ENCODE assay signal across 24 mouse cellular contexts in genomic region chr12:99364201-99364600, GRCm38 (mm10).
A peak's percentile ranks its signal among the peaks of the same experiment; 100 is the strongest.
DNase-seq lines count a peak whose midpoint lies in the region; ATAC-seq and TF ChIP-seq lines count a peak whose summit lies in the region.
"Had no signal": no experiment of that assay in that cellular context is flagged by ENCODE, and none has a peak within 500 bp of the region (broad histone marks: within the 10 kb centered on the region; RNA-seq: fewer than 3 reads in every experiment).

No protein-coding gene starts in this region.

- H3K9me3 ChIP-seq in lung, postnatal 0 days (ENCODE audit: low read length), result no peaks in the 10 kb centered on the region
- H3K9me3 ChIP-seq: embryonic facial prominence, embryonic 12.5 days; forebrain, embryonic 13.5 days; intestine, embryonic 15.5 days; liver, embryonic 13.5 days; lung, embryonic 15.5 days; midbrain, embryonic 15.5 days; neural tube, embryonic 15.5 days; stomach, embryonic 15.5 days had no signal

- H3K36me3 ChIP-seq in lung, postnatal 0 days (ENCODE audit: insufficient read depth, low read length), result no peaks in the 10 kb centered on the region
- H3K36me3 ChIP-seq: embryonic facial prominence, embryonic 12.5 days; intestine, embryonic 15.5 days; liver, embryonic 13.5 days; lung, embryonic 15.5 days; midbrain, embryonic 15.5 days; neural tube, embryonic 15.5 days; stomach, embryonic 15.5 days had no signal

- no peak for TF ChIP-seq CTCF in gastrocnemius, adult 2 months (IDR thresholded peaks at IDR 0.05)
- no peak for TF ChIP-seq CTCF in lung, postnatal 0 days (IDR thresholded peaks at IDR 0.05)

- H3K27me3 ChIP-seq in lung, postnatal 0 days (replicated peaks; ENCODE audit: insufficient read depth, low read length), result no peaks in the 10 kb centered on the region
- H3K27me3 ChIP-seq: embryonic facial prominence, embryonic 12.5 days; forebrain, embryonic 13.5 days; intestine, embryonic 15.5 days; liver, embryonic 13.5 days; lung, embryonic 15.5 days; midbrain, embryonic 15.5 days; neural tube, embryonic 15.5 days; stomach, embryonic 15.5 days had no signal

- H3K9ac ChIP-seq in lung, postnatal 0 days (replicated peaks; ENCODE audit: low read depth), result no peak overlapping the region
- H3K9ac ChIP-seq: embryonic facial prominence, embryonic 12.5 days; forebrain, embryonic 13.5 days; hindbrain, embryonic 14.5 days; intestine, embryonic 15.5 days; liver, embryonic 13.5 days; lung, embryonic 15.5 days; midbrain, embryonic 15.5 days; neural tube, embryonic 15.5 days; stomach, embryonic 15.5 days had no signal

- H3K27ac ChIP-seq in gastrocnemius, adult 2 months, result peak overlapping the region; percentile 77
- H3K27ac ChIP-seq in lung, postnatal 0 days (ENCODE audit: low read length), result no peak overlapping the region
- H3K27ac ChIP-seq: embryonic facial prominence, embryonic 12.5 days; forebrain, embryonic 13.5 days; hindbrain, embryonic 14.5 days; intestine, embryonic 15.5 days; liver, embryonic 13.5 days; lung, embryonic 15.5 days; midbrain, embryonic 15.5 days; neural tube, embryonic 15.5 days; stomach, embryonic 15.5 days had no signal

- DNase-seq in gastrocnemius, adult 2 months, result peak; percentile 43
- no peak for DNase-seq in gastrocnemius, postnatal 14 days
- DNase-seq in testis, postnatal 10 days (ENCODE audit: low spot score), result peak; percentile 37
- no peak for DNase-seq in testis, postnatal 14 days (ENCODE audit: low spot score)
- DNase-seq in cerebellum, adult 8-10 months, result peak; percentile 84
- DNase-seq in cerebellum, postnatal 36 days, result peak; percentile 80 to 83
- no peak for DNase-seq in lung, postnatal 0 days (ENCODE audit: low spot score)
- no peak for DNase-seq in right cerebral cortex, postnatal 36 days (ENCODE audit: low spot score in 2 of 2)
- DNase-seq: adrenal gland, postnatal 25 days; kidney, adult 8-10 months; kidney, postnatal 10 days; liver, embryonic 13.5 days; lung, postnatal 4 days; right cerebral cortex, adult 18-20 months; thymus, adult 2 months had no signal

- intact Hi-C loops in gastrocnemius, adult 2 months (cut with DNase I), result no loop called here
- intact Hi-C loops in gastrocnemius, postnatal 14 days (cut with DNase I; ENCODE audit: low total_unique reads), result no loop called here

- H3K4me3 ChIP-seq in gastrocnemius, adult 2 months, result no peak overlapping the region
- H3K4me3 ChIP-seq in lung, postnatal 0 days (ENCODE audit: low read depth, low read length), result no peak overlapping the region
- H3K4me3 ChIP-seq: embryonic facial prominence, embryonic 12.5 days; forebrain, embryonic 13.5 days; intestine, embryonic 15.5 days; liver, embryonic 13.5 days; lung, embryonic 15.5 days; midbrain, embryonic 15.5 days; neural tube, embryonic 15.5 days; stomach, embryonic 15.5 days had no signal

- H3K4me2 ChIP-seq in lung, postnatal 0 days (replicated peaks; ENCODE audit: low read depth, low read length), result no peak overlapping the region
- H3K4me2 ChIP-seq: embryonic facial prominence, embryonic 12.5 days; forebrain, embryonic 13.5 days; hindbrain, embryonic 14.5 days; intestine, embryonic 15.5 days; liver, embryonic 13.5 days; lung, embryonic 15.5 days; midbrain, embryonic 15.5 days; neural tube, embryonic 15.5 days; stomach, embryonic 15.5 days had no signal

- 62% methylated on average over 6 of the region's 6 CpGs for WGBS in lung, postnatal 0 days

- no peak for ATAC-seq in lung, postnatal 0 days
- ATAC-seq: CD4-positive, CD25-positive, alpha-beta regulatory T cell, adult 4 months; forebrain, embryonic 13.5 days; intestine, embryonic 15.5 days; midbrain, embryonic 15.5 days had no signal

- no peaks in the 10 kb centered on the region for H3K4me1 ChIP-seq in lung, postnatal 0 days (ENCODE audit: insufficient read depth, low read depth, low read length)

- TF ChIP-seq EP300 in lung, postnatal 0 days (IDR thresholded peaks at IDR 0.05), result no peak

Comparison
In these comparisons a context has a peak if more than half of its experiments do, and no peak if none do; other contexts are left out.
1. DNase-seq: peak in gastrocnemius, adult 2 months (single experiment), testis, postnatal 10 days (single experiment), cerebellum, adult 8-10 months (single experiment) and cerebellum, postnatal 36 days (2 of 2); none in gastrocnemius, postnatal 14 days (single experiment), testis, postnatal 14 days (single experiment), lung, postnatal 0 days (single experiment) and right cerebral cortex, postnatal 36 days (0 of 2).